Mouse (Mus musculus) kidney, adult 2 months (tissue): ENCODE measurements around the gene Elmod3.

Experiments
- CTCF ChIP-seq: fragments of 200-500 bp; conservative IDR thresholded peaks from 2 replicates; pipeline ENCODE4 v1.5.1; 2011; ENCODE audit warnings: low read depth, mild to moderate bottlenecking, control low read depth, low read length, moderate library complexity, mixed read lengths; ENCODE audit not compliant: insufficient read depth, insufficient read length
- POLR2A ChIP-seq: fragments of 200-500 bp; IDR thresholded peaks from one replicate; pipeline ENCODE4 v1.6.1; 2011; ENCODE audit warnings: low read depth, low read length, control low read depth

GRCm38 (mm10) chr6:72537998-72538500 lies 60.2 kb downstream of the Elmod3 start:
- no peak for TF ChIP-seq CTCF
- no peak for TF ChIP-seq POLR2A
